Mouse (Mus musculus) embryonic fibroblast, embryonic 13.5 days (primary cell): ENCODE results near the gene Ube2z. TPM values are rescaled to one million over a fixed set of nuclear protein-coding genes. Genes with fewer than 3 reads are reported as not detected.
A peak's percentile ranks its signal among the peaks of the same experiment; 100 is the strongest.

Source experiments
- H3K27ac ChIP-seq: 2 replicates; pipeline ENCODE4 v1.5.1; 2012; ENCODE audit warnings: low read length, control low read depth, inconsistent platforms; ENCODE audit not compliant: insufficient read depth
- H3K4me1 ChIP-seq: 2 replicates; pipeline ENCODE4 v1.6.1; 2011; ENCODE audit warnings: low read length; ENCODE audit not compliant: control insufficient read depth, insufficient read depth
- H3K4me3 ChIP-seq: 2 replicates; pipeline ENCODE4 v1.5.1; 2011; ENCODE audit warnings: mild to moderate bottlenecking, control low read depth, low read length; ENCODE audit not compliant: insufficient read depth
- CTCF ChIP-seq: IDR thresholded peaks from 2 replicates; pipeline ENCODE4 v1.5.1; 2011; ENCODE audit warnings: mild to moderate bottlenecking, control low read depth, low read length, moderate library complexity, borderline replicate concordance; ENCODE audit not compliant: insufficient read depth
- POLR2A ChIP-seq: IDR thresholded peaks from 2 replicates; pipeline ENCODE4 v1.6.1; 2011; ENCODE audit warnings: low read depth, mild to moderate bottlenecking, control low read depth, low read length, moderate library complexity
- polyA plus RNA-seq: library from polyadenylated mRNA; stranded (reverse); fragments of >200 nt; gene quantifications from 2 replicates; pipeline ENCODE4 v1.2.4, GENCODE M21; 2011; ENCODE audit warnings: low read depth; ENCODE audit not compliant: missing spikeins, insufficient read length

The Ube2z gene
- polyA plus RNA-seq, 1 experiment = 80.1 TPM

GRCm38 (mm10) chr11:96080736-96081135, 15.5 kb upstream of the Ube2z start:
- peaks cover 2% of the 10 kb centered on the region; the same call in 1 of the 2 replicates for H3K4me1 ChIP-seq
- TF ChIP-seq POLR2A = no peak
- TF ChIP-seq CTCF = no peak
- no peak overlapping the region for H3K27ac ChIP-seq
- no peak overlapping the region for H3K4me3 ChIP-seq

DNA sequence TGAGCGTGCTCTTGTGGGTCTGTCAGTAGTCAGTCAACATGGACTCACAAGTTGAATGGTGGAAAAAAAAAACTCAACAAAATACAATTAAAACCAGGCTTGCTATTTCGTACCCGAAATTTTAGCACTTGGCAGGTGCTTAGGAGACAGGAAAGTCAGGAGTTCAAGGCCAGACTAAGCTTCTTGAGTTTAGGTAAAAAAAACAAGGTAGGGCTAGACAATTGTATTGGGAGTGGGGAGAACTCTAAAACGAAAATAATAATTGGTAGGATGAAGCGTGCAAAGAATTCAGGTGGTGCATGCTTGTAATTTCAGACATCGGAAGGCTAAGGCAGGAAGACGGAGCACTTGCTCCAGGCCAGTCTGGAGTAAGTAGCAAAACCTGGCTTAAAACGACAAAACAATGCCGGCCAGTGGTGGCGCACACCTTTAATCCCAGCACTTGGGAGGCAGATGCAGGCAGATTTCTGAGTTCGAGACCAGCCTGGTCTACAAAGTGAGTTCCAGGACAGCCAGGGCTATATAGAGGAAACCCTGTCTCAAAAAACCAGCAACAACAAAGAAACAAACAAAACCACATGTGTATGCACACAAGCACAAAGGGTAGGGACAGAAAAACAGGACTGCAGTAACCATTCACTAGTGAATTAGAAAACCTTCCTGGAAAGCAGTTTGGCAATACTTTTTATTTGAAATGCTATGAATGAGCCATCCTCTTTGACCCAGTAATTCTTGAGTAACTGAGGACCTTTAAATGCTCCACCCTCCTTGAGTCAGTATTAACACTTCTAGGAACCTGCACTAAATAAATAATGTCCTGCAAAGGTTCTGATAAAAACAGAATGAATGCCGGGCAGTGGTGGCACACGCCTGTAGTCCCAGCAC, 11.3 kb upstream of the Ube2z start:
- Histone ChIP-seq H3K27ac (peak overlapping the region; percentile 50), H3K4me1 (no peaks in the 10 kb centered on the region), H3K4me3 (peak overlapping the region; percentile 29)
- TF ChIP-seq POLR2A (no peak), CTCF (no peak)

DNA sequence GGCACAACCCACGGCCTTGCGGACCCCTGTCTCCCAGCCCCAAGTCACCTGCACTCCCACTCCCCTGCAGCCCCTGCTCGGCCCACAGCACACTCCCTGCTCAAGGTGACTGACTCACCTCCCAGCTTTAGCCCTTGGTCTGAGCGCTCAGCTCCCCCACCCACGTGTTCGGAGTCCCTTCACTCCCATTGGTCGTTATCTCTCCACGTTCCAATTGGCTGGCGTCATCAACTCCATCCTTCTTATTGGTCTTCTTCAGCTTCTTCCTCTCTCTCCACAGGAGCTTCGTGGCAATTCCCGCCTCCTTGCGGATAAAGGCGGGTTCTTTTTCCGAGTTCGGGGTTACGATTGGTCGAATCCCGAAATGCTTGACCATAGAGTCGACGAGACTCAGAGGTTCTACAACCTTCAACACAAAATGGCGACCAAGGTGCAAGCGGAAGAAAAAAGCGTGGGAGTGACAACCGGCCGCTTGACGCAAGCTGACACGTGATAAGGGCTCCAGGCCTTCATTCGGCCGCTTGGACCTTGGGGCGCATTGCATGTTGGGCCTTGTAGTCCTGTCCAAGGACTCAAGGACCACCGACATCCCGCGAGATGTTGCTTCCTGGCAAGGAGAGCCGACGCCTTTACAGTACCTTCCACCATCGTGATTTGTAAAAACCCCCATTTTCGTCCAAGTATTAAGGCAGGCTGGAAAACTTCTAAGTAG, 10.5 kb upstream of the Ube2z start, which contains the start of gene Atp5g1:
Gene Atp5g1 (minus strand): TSS at position 162 of the 712 bp plus-strand sequence.
- TF ChIP-seq POLR2A (peak; percentile 99), CTCF (no peak)
- H3K4me1 ChIP-seq = no peaks in the 10 kb centered on the region
- peak within 1 kb of the TSS; percentile 50 for H3K27ac ChIP-seq
- peak within 1 kb of the TSS; percentile 83 for H3K4me3 ChIP-seq

GRCm38 (mm10) chr11:96075177-96075508, 10.0 kb upstream of the Ube2z start:
- H3K4me3 ChIP-seq = peak overlapping the region; percentile 83
- H3K27ac ChIP-seq = no peak overlapping the region; the same call in 1 of the 2 replicates
- TF ChIP-seq POLR2A (no peak), CTCF (no peak)

GRCm38 (mm10) chr11:96074351-96075176, 9.4 kb upstream of the Ube2z start:
- Histone ChIP-seq H3K27ac (no peak overlapping the region), H3K4me1 (no peaks in the 10 kb centered on the region), H3K4me3 (peak overlapping the region; percentile 83)
- TF ChIP-seq POLR2A = no peak
- no peak for TF ChIP-seq CTCF

More at GRCm38 (mm10) chr11:96075177-96075508, 10.0 kb upstream of the Ube2z start:
- H3K4me1 ChIP-seq = no peaks in the 10 kb centered on the region

DNA sequence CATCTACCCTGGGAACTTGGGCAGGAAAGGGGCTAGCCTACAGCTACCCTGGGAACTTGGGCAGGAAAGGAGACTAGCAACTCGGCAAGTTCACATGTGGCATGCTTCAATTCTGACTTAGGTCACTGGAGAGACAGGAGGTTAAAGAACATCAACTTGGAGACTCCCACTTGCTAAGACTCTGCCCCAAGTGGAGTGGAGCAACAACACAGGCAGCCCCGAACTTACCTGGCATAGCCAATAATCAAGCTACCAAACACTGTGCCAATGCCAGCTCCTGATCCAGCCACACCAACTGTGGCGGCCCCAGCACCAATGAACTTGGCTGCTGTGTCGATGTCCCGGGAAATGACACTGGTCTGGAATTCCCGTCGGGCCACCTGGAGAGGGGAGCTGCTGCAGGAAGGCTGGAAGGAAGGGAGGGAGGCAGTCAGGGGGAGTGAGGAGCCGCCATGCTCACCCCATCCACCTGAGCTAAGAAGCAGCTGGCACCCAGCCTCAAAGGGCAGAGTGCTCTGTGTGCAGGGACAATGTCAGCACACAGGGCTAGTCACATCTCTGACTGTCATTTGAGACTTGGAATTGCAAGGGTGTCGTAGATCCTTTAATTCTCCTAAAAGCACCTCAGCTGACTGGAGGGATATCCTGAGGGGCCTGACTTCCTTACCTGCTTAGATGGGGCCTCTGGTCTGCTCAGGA, 8.3 kb upstream of the Ube2z start:
- TF ChIP-seq CTCF (no peak), POLR2A (no peak)
- Histone ChIP-seq H3K4me3 (peak overlapping the region; percentile 83; the same call in 1 of the 2 replicates), H3K27ac (no peak overlapping the region), H3K4me1 (no peaks in the 10 kb centered on the region)

- Histone ChIP-seq H3K4me1 (no peaks in the 10 kb centered on the region), H3K27ac (no peak overlapping the region), H3K4me3 (no peak overlapping the region)
- TF ChIP-seq POLR2A (no peak), CTCF (no peak)
Measured at GRCm38 (mm10) chr11:96071013-96071412, 5.8 kb upstream of the Ube2z start.

DNA sequence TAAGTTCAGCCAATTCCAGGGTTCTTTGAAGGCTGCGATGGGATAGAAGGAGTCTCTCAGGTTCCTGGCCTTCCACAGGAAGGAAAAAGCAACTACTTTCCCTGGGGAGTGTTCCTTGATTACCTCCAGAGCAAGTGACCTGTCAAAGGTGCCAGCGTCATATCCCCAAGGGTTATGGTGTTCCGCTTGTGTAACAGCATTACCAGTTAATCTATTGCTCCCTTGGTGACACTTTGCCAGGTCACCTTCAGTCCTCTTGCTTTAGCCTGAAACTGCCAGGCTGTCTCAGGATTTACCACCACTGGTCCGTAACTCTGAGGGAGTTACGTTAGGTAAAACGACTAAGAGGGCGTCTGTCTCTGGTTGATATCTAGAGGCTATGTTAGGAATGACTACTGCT, 5.2 kb upstream of the Ube2z start:
- no peak overlapping the region for H3K4me3 ChIP-seq
- H3K4me1 ChIP-seq = no peaks in the 10 kb centered on the region
- no peak for TF ChIP-seq POLR2A
- no peak for TF ChIP-seq CTCF
- H3K27ac ChIP-seq = no peak overlapping the region

GRCm38 (mm10) chr11:96068231-96068630, 3.0 kb upstream of the Ube2z start:
- TF ChIP-seq CTCF = no peak
- no peak for TF ChIP-seq POLR2A
- no peaks in the 10 kb centered on the region for H3K4me1 ChIP-seq
- H3K27ac ChIP-seq = no peak overlapping the region
- H3K4me3 ChIP-seq = no peak overlapping the region
